Mouse (Mus musculus) ovary, postnatal 10 days (tissue): ENCODE measurements around the gene Mdh2.

Experiments
- DNase-seq: peaks from one replicate; pipeline ENCODE4 v3.0.0; 2022; ENCODE audit warnings: low spot score

The Mdh2 gene

DNA sequence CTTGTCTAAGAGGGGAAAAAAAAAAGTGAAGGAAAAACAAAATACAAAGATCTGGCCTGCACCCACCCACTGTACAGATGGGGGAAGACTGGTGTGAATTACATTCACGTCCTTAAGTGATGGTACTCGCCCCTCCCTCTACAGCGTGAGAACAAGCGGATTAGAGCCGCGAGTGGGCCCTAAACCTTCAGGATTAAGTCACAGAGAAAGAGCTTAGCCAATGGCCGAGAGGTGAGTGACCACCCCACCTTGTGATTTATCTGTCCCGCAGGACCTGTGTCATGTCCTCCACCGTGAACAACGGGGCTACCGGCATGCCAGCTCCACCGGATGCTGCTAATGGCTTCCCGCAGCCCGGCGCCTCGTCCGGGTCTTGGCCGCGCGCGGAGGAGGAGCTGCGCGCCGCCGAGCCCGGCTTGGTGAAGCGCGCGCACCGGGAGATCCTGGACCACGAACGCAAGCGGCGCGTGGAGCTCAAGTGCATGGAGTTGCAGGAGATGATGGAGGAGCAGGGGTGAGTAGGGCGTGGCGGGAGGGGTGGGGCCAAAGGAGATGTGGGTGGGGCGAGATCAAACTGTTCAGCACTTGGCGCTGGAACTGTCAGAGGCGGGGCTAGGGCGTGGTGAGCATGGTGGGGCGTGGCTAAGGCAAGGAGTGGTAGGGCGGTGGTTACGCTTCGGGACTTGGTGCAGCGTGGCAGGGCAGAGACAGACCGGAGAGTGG, 56.6 kb downstream of the Mdh2 start:
- DNase-seq: peak; percentile 10

DNA sequence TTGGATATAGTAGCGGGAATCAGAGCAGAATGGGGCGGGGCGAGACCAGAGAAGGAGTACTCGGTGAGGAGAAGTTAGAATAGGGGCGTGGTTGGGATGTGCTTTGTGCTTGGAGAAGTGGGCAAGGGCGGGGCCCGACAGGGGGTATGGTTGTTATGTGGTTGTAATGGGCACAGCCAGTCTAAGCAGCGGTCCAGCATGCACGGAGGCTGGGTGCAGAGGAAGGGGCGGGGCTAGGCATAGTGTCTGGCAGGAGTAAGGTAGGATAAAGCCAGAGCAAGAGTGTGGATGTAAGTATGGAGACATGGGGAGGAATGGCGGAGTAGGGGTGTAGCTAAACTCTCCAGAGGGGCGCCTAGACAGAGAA, 57.2 kb downstream of the Mdh2 start:
- DNase-seq: no peak

DNA sequence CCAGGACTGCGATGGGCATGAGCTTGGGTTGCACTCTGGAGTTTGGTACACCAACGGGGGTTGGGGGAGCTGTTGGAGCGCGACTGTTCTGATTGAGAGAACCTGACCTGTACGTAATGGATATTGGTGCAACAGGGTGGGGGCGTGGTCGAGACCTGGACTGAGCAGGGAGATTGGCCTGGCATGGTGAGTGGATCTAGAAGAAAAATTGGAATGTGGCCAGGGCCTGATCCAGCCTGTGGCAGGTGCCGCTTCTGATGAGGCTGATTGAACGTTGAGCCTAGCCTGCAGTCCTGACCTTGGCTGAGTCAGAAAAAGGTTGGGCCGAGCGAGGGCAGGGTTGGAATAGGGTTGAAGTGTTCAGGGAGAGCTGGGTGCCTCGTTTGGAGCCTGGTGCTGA, 57.7 kb downstream of the Mdh2 start:
- no peak for DNase-seq
